Mouse (Mus musculus): ENCODE measurements around the gene 2900026A02Rik. TPM values are rescaled to one million over a fixed set of nuclear protein-coding genes. Genes with fewer than 3 reads are reported as not detected.

Gene 2900026A02Rik
- total RNA-seq, 1 experiment, result 12.3 TPM

DNA sequence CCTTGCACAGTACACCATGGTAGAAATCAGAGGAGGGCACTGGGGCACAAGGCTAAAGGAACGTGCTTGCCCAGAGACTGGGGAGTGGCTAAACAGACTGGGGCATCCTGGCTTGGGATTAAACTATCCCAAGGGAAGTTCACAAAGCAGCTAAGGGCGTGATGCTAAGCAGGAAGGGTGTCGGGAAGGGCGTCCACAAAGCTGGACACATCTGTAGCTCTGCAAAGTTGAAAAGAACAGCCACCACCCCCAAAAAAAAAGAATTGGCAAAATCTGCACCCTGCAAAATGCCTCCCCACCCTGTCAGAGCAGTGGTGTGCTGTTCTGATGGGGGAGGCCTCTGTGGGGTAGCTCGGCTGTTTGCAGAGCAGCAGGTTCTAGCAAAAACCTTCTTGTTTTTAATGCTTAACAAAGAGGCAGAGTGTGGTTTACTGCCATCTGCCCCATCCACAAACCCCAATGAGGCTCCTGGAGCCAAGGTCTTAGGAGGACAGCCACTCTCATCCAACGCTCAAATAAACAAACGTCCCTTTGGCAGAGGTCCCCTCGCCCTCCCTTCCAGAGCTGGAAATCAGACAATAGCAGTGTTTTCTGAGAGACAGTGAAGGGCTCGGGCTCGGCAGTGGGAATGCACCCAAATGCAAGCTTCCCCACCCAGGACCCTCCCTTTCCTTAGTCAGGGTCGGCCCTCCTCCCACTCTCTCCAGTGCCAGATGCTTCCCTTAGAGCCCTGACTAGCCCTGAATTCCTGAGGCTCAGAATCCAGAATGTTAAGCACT lies 12.2 kb downstream of the 2900026A02Rik start:
- H3K9me3 ChIP-seq (ENCODE audit: control insufficient read depth, insufficient read depth, low read depth, low read length), result no peaks in the 10 kb centered on the region
- peak overlapping the region; percentile 50 to 70 for H3K4me3 ChIP-seq (ENCODE audit: insufficient read depth in 1 of 2, low read depth in 1 of 2, low read length in 2 of 2, poor library complexity in 1 of 2, severe bottlenecking in 1 of 2)
- no peaks in the 10 kb centered on the region for H3K36me3 ChIP-seq (ENCODE audit: control insufficient read depth, insufficient read depth, low read length, poor library complexity, severe bottlenecking)
- no peak overlapping the region; the same call in 1 of the 2 replicates for H3K27ac ChIP-seq (ENCODE audit: insufficient read depth, low read depth, low read length, poor library complexity, severe bottlenecking)
- H3K4me1 ChIP-seq (ENCODE audit: control insufficient read depth in 2 of 2, insufficient read depth in 2 of 2, low read length in 2 of 2, poor library complexity in 1 of 2), result peaks cover 0 to 20% of the 10 kb centered on the region in 2 experiments; a peak in 2 of 4 replicates
- in situ Hi-C loops (cut with MboI; ENCODE audit: low sequenced_read_pairs in 2 of 2, unreplicated experiment in 2 of 2), result no loop called here
- TF ChIP-seq MAFK (IDR thresholded peaks at IDR 0.05; ENCODE audit: insufficient read depth, low read depth, low read length) (no peak), CHD2 (IDR thresholded peaks at IDR 0.05; ENCODE audit: low read depth, low read length) (no peak), HCFC1 (IDR thresholded peaks at IDR 0.05; ENCODE audit: borderline replicate concordance, insufficient read depth, low read length) (no peak), ZNF384 (IDR thresholded peaks at IDR 0.05; ENCODE audit: low read depth, low read length) (no peak), ZC3H11A (IDR thresholded peaks at IDR 0.05; ENCODE audit: borderline replicate concordance, low read depth, low read length) (no peak)
- DNase-seq (ENCODE audit: low read depth, low spot score), result no peak
- H3K9ac ChIP-seq (ENCODE audit: insufficient read depth, low read depth, low read length, poor library complexity, severe bottlenecking), result no peak overlapping the region

DNA sequence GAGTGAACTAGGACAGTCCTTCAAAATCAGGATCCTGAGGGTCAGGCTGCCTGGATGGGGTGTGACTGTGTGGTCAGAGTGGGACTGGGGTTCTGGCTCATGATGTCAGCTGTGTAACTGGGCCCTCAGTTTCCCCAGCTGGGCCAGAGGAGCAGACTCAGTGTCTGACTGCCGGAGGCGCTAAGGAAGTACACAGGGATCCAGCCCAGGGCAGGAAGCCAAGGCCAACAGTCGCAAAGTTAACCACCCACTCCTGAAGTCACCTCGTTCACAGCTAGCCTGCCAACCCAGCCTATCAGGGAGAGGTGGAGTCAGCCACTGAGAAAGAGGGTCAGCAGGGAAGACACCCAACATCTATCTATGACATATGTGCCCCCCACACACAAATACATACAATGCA lies 13.0 kb downstream of the 2900026A02Rik start:
- in situ Hi-C loops (cut with MboI; ENCODE audit: low sequenced_read_pairs in 2 of 2, unreplicated experiment in 2 of 2), result no loop called here
- Histone ChIP-seq H3K36me3 (ENCODE audit: control insufficient read depth, insufficient read depth, low read length, poor library complexity, severe bottlenecking) (no peaks in the 10 kb centered on the region), H3K9me3 (ENCODE audit: control insufficient read depth, insufficient read depth, low read depth, low read length) (no peaks in the 10 kb centered on the region), H3K27ac (ENCODE audit: insufficient read depth, low read depth, low read length, poor library complexity, severe bottlenecking) (no peak overlapping the region), H3K4me3 (ENCODE audit: insufficient read depth in 1 of 2, low read depth in 1 of 2, low read length in 2 of 2, poor library complexity in 1 of 2, severe bottlenecking in 1 of 2) (no peak overlapping the region), H3K9ac (ENCODE audit: insufficient read depth, low read depth, low read length, poor library complexity, severe bottlenecking) (no peak overlapping the region), H3K4me1 (ENCODE audit: control insufficient read depth in 2 of 2, insufficient read depth in 2 of 2, low read length in 2 of 2, poor library complexity in 1 of 2) (peaks cover 0 to 21% of the 10 kb centered on the region in 2 experiments; a peak in 2 of 4 replicates)
- no peak for TF ChIP-seq ZC3H11A (IDR thresholded peaks at IDR 0.05; ENCODE audit: borderline replicate concordance, low read depth, low read length)
- no peak for TF ChIP-seq MAFK (IDR thresholded peaks at IDR 0.05; ENCODE audit: insufficient read depth, low read depth, low read length)
- no peak for TF ChIP-seq CHD2 (IDR thresholded peaks at IDR 0.05; ENCODE audit: low read depth, low read length)
- TF ChIP-seq ZNF384 (IDR thresholded peaks at IDR 0.05; ENCODE audit: low read depth, low read length), result no peak
- TF ChIP-seq HCFC1 (IDR thresholded peaks at IDR 0.05; ENCODE audit: borderline replicate concordance, insufficient read depth, low read length), result no peak
- DNase-seq (ENCODE audit: low read depth, low spot score), result no peak

DNA sequence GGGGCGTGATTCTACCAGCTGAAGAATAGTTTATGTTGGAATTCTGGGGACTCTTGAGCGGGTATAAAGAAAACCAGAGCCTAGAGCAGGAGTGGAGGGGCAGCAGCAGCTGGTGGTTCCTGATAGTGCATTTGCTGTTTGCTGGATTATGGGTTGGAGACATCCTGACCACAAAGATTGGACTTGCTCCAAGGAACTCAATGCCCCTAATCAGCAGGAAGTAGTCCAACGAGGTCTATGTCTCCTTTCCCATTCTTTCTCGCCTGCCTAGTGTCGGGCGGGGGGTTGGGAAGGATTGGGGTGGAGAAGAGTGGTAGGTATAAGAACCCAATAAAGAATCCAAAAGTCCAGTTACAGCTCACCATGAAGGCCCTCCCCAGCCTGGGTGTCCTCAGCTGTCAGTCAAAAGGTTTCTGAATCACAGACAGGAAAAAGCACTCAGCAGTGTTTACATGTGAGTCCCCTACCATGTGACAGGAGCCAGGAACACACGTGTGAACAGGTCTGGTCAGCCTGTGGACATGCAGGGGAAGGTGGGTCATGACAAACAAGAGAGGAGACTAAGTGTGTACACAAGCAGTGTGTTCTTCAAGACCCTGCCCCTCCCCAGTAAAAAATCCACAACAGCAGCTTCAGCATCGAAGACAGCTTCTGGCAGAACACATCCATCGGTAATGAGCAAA lies 14.2 kb downstream of the 2900026A02Rik start:
- peaks cover 0 to 21% of the 10 kb centered on the region in 2 experiments; a peak in 2 of 4 replicates for H3K4me1 ChIP-seq (ENCODE audit: control insufficient read depth in 2 of 2, insufficient read depth in 2 of 2, low read length in 2 of 2, poor library complexity in 1 of 2)
- H3K9ac ChIP-seq (ENCODE audit: insufficient read depth, low read depth, low read length, poor library complexity, severe bottlenecking), result no peak overlapping the region
- in situ Hi-C loops (cut with MboI; ENCODE audit: low sequenced_read_pairs in 2 of 2, unreplicated experiment in 2 of 2), result no loop called here
- no peak for TF ChIP-seq CHD2 (IDR thresholded peaks at IDR 0.05; ENCODE audit: low read depth, low read length)
- H3K9me3 ChIP-seq (ENCODE audit: control insufficient read depth, insufficient read depth, low read depth, low read length), result no peaks in the 10 kb centered on the region
- no peaks in the 10 kb centered on the region for H3K36me3 ChIP-seq (ENCODE audit: control insufficient read depth, insufficient read depth, low read length, poor library complexity, severe bottlenecking)
- no peak overlapping the region for H3K4me3 ChIP-seq (ENCODE audit: insufficient read depth in 1 of 2, low read depth in 1 of 2, low read length in 2 of 2, poor library complexity in 1 of 2, severe bottlenecking in 1 of 2)
- DNase-seq (ENCODE audit: low read depth, low spot score), result no peak
- no peak overlapping the region for H3K27ac ChIP-seq (ENCODE audit: insufficient read depth, low read depth, low read length, poor library complexity, severe bottlenecking)

DNA sequence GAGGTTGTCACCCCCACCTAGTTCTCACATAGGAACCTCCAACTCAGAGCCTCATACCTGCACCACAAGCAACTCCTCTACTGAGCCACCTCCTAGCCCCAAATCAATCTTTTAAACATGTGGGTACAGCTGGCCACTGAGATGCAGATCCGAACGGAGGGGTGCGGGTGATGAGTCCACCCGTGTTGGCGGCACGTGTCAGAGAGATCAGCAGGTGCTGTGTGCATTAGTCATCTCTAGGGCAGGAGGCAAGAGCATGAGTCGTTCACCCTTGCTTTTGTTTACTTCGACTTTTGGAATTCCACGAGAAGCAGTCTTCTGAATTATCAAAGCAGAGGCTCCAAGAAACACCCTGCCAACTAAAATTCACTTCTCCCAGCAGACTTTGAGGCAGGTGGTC lies 16.8 kb downstream of the 2900026A02Rik start:
- no peak overlapping the region for H3K4me3 ChIP-seq (ENCODE audit: insufficient read depth in 1 of 2, low read depth in 1 of 2, low read length in 2 of 2, poor library complexity in 1 of 2, severe bottlenecking in 1 of 2)
- H3K27ac ChIP-seq (ENCODE audit: insufficient read depth, low read depth, low read length, poor library complexity, severe bottlenecking), result no peak overlapping the region
- TF ChIP-seq ZC3H11A (IDR thresholded peaks at IDR 0.05; ENCODE audit: borderline replicate concordance, low read depth, low read length) (no peak), HCFC1 (IDR thresholded peaks at IDR 0.05; ENCODE audit: borderline replicate concordance, insufficient read depth, low read length) (no peak), CHD2 (IDR thresholded peaks at IDR 0.05; ENCODE audit: low read depth, low read length) (no peak)
- in situ Hi-C loops (cut with MboI; ENCODE audit: low sequenced_read_pairs in 2 of 2, unreplicated experiment in 2 of 2), result no loop called here
- H3K36me3 ChIP-seq (ENCODE audit: control insufficient read depth, insufficient read depth, low read length, poor library complexity, severe bottlenecking), result no peaks in the 10 kb centered on the region; the same call in 1 of the 2 replicates
- H3K9ac ChIP-seq (ENCODE audit: insufficient read depth, low read depth, low read length, poor library complexity, severe bottlenecking), result no peak overlapping the region
- no peak for DNase-seq (ENCODE audit: low read depth, low spot score)
- peaks cover 4 to 18% of the 10 kb centered on the region in 2 experiments for H3K4me1 ChIP-seq (ENCODE audit: control insufficient read depth in 2 of 2, insufficient read depth in 2 of 2, low read length in 2 of 2, poor library complexity in 1 of 2)
- no peaks in the 10 kb centered on the region for H3K9me3 ChIP-seq (ENCODE audit: control insufficient read depth, insufficient read depth, low read depth, low read length)

All from ES-E14 (cell line).